Mouse (Mus musculus): ENCODE measurements around the gene Krtdap. TPM values are rescaled to one million over a fixed set of nuclear protein-coding genes. Genes with fewer than 3 reads are reported as not detected.
"Not testable (repeated sequence)": the region's sequence is repeated elsewhere in the genome, so short reads cannot be mapped to it uniquely, and the experiment has no call there.

Gene Krtdap
- polyA plus RNA-seq (2015; fragmentation: Nextera tagmentation; extraction: Ambion mirVana), result 1.4 and 3.4 TPM in 2 replicates

- Histone ChIP-seq H3K9ac (ENCODE audit: low read depth, low read length) (no peak within 1 kb of the TSS), H3K9me3 (replicated peaks; ENCODE audit: low read length) (no peaks in the 10 kb centered on the region), H3K36me3 (ENCODE audit: insufficient read depth, low read length) (no peaks in the 10 kb centered on the region), H3K4me1 (replicated peaks; ENCODE audit: insufficient read depth, low read length) (no peaks in the 10 kb centered on the region), H3K4me3 (replicated peaks; ENCODE audit: low read depth, low read length) (no peak within 1 kb of the TSS), H3K4me2 (ENCODE audit: low read length) (no peak within 1 kb of the TSS), H3K27ac (no peak within 1 kb of the TSS), H3K27me3 (ENCODE audit: insufficient read depth, low read length) (no peaks in the 10 kb centered on the region)
- WGBS, result 45% methylated on average over 15 of the region's 15 CpGs
- TF ChIP-seq CTCF (IDR thresholded peaks at IDR 0.05; ENCODE audit: low read depth), result no peak
- no peak for ATAC-seq (replicated peaks; ENCODE audit: low FRiP score, low read depth)
- no peak for DNase-seq (ENCODE audit: low spot score)
Observed at GRCm38 (mm10) chr7:30787377-30788022, at the start of gene Krtdap. Gene Krtdap, plus strand, starts transcription at chr7:30787896.

DNA sequence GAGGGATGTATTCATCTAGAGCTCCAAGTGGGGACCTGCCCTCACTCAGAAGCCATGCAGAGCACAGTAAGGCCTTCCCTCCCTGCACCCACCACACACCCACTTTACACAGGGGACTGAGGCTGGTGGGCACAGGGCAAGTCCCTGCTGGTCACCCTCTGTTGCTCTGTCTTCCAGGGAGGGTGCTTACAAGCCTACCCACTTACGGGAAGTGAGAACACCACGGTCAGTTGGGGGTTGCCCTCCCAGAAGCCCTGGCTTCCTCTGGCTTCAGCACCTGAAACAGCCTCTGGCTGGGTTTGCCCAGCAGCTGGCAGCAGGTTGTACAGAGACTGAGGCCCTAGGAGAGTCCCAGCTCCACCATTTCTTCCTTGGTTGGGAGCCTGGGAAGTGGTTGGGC, 45.1 kb upstream of the Krtdap start:
- H3K9ac ChIP-seq (ENCODE audit: low read depth, low read length); H3K4me1 ChIP-seq (replicated peaks; ENCODE audit: insufficient read depth, low read length); H3K4me3 ChIP-seq (replicated peaks; ENCODE audit: low read depth, low read length); DNase-seq (ENCODE audit: low spot score); H3K9me3 ChIP-seq (replicated peaks; ENCODE audit: low read length); H3K27me3 ChIP-seq (ENCODE audit: insufficient read depth, low read length); H3K27ac ChIP-seq; H3K4me2 ChIP-seq (ENCODE audit: low read length); H3K36me3 ChIP-seq (ENCODE audit: insufficient read depth, low read length); ATAC-seq (replicated peaks; ENCODE audit: low FRiP score, low read depth): not testable (repeated sequence)
- 56% methylated on average over 2 of the region's 2 CpGs for WGBS

GRCm38 (mm10) chr7:30743617-30744016, 44.1 kb upstream of the Krtdap start, which contains the start of gene Gapdhs:
Gene Gapdhs, minus strand, starts transcription at chr7:30743681.
- not testable (repeated sequence) for ATAC-seq (replicated peaks; ENCODE audit: low FRiP score, low read depth); H3K4me3 ChIP-seq (replicated peaks; ENCODE audit: low read depth, low read length); H3K4me1 ChIP-seq (replicated peaks; ENCODE audit: insufficient read depth, low read length); H3K9ac ChIP-seq (ENCODE audit: low read depth, low read length); H3K27ac ChIP-seq; DNase-seq (ENCODE audit: low spot score); H3K36me3 ChIP-seq (ENCODE audit: insufficient read depth, low read length); H3K27me3 ChIP-seq (ENCODE audit: insufficient read depth, low read length); H3K4me2 ChIP-seq (ENCODE audit: low read length); H3K9me3 ChIP-seq (replicated peaks; ENCODE audit: low read length)
- 100% methylated on average over 1 of the region's 4 CpGs for WGBS

GRCm38 (mm10) chr7:30744022-30744598, 43.6 kb upstream of the Krtdap start:
- no peaks in the 10 kb centered on the region for H3K4me1 ChIP-seq (replicated peaks; ENCODE audit: insufficient read depth, low read length)
- DNase-seq (ENCODE audit: low spot score), result no peak
- no peak overlapping the region for H3K4me3 ChIP-seq (replicated peaks; ENCODE audit: low read depth, low read length)
- no peaks in the 10 kb centered on the region for H3K9me3 ChIP-seq (replicated peaks; ENCODE audit: low read length)
- ATAC-seq (replicated peaks; ENCODE audit: low FRiP score, low read depth), result no peak
- no peak for TF ChIP-seq CTCF (IDR thresholded peaks at IDR 0.05; ENCODE audit: low read depth)
- no peak overlapping the region for H3K9ac ChIP-seq (ENCODE audit: low read depth, low read length)
- no peaks in the 10 kb centered on the region for H3K36me3 ChIP-seq (ENCODE audit: insufficient read depth, low read length)
- H3K27ac ChIP-seq, result no peak overlapping the region
- H3K27me3 ChIP-seq (ENCODE audit: insufficient read depth, low read length), result no peaks in the 10 kb centered on the region
- WGBS, result 27% methylated on average over 4 of the region's 4 CpGs
- no peak overlapping the region for H3K4me2 ChIP-seq (ENCODE audit: low read length)

DNA sequence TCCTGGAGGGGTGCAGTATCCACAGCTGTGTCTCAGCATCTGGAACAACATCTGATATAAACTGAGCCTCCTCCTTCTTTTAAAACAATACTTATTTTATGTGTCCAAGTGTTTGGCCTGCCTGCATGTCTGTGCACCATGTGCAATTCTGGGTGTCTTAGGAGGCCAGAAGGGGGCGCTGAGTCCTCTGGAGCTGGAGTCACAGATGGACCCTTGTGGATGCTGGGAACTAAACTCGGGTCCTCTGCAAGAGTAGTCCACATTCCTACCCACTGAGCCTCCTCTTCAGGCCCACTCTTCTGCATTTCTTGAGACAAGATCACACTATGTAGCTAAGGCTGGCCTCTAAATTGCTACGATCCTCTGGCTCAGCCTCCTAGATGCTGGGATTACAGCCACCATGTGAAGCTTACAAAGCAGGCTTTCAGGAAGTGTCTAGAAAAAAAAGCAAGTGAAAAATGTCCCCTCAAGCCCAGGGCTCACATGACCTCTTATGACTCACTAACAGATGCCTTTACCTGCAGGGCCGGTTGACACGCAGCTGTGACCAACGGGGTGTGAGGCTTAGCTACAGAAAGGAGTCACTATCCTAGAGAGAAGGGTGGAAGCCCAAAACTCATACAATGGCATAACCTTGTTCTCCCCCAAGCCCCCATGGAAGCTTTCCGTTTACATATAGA, 40.0 kb upstream of the Krtdap start:
- no peak overlapping the region for H3K27ac ChIP-seq
- H3K9ac ChIP-seq (ENCODE audit: low read depth, low read length), result no peak overlapping the region
- H3K4me2 ChIP-seq (ENCODE audit: low read length), result no peak overlapping the region
- H3K27me3 ChIP-seq (ENCODE audit: insufficient read depth, low read length), result no peaks in the 10 kb centered on the region
- H3K4me1 ChIP-seq (replicated peaks; ENCODE audit: insufficient read depth, low read length), result 0 out of 2 replicates have a peak, but pooled peaks cover 4% of the 10 kb centered on the region
- no peak for ATAC-seq (replicated peaks; ENCODE audit: low FRiP score, low read depth)
- 80% methylated on average over 7 of the region's 7 CpGs for WGBS
- H3K4me3 ChIP-seq (replicated peaks; ENCODE audit: low read depth, low read length), result no peak overlapping the region
- no peak for DNase-seq (ENCODE audit: low spot score)
- no peaks in the 10 kb centered on the region for H3K36me3 ChIP-seq (ENCODE audit: insufficient read depth, low read length)
- no peaks in the 10 kb centered on the region for H3K9me3 ChIP-seq (replicated peaks; ENCODE audit: low read length)
- TF ChIP-seq CTCF (IDR thresholded peaks at IDR 0.05; ENCODE audit: low read depth), result 0 out of 2 replicates have a peak, but pooled peaks have one; percentile 18

DNA sequence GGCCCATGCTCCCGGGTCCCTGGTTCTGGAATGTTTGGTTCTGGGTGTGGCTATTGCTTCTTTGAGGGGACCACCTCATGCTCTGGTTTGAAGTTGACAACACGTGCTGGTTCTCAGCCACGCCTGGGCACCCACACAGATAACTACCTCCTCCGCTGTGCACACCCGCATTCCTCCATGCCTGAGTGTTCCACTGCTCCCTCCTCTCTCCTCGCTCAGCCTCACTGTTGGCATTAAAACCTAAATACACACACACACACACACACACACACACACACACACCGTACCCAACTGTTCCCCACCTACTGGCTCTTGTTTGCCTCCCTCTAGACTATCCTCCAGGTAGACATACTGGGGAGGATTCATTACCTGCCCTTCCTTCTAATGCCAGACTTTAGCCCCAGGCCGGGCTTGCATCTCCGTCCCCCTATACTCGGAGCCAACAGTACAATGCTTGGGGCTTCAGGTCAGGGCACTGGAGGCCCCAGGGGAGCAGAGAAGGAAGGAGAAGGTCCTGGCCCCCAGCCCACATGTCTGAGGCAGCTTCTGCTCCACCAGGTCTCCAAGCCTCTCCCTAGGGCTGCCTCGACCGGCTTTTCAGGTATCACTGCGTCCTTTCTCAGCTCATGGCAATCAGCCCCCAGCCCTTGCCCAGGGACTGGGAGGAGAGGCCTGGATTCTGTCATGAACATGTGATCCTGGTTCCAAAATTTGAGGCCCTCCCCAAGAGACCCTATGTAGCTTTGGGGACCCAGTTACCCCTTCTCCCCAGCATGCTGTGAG, 37.7 kb upstream of the Krtdap start:
- no peak for TF ChIP-seq CTCF (IDR thresholded peaks at IDR 0.05; ENCODE audit: low read depth)
- Histone ChIP-seq H3K27ac (0 out of 2 replicates have a peak overlapping the region, but pooled peaks have one; percentile 42), H3K9me3 (replicated peaks; ENCODE audit: low read length) (no peaks in the 10 kb centered on the region), H3K27me3 (ENCODE audit: insufficient read depth, low read length) (no peaks in the 10 kb centered on the region), H3K4me1 (replicated peaks; ENCODE audit: insufficient read depth, low read length) (0 out of 2 replicates have a peak, but pooled peaks cover 4% of the 10 kb centered on the region), H3K4me3 (replicated peaks; ENCODE audit: low read depth, low read length) (no peak overlapping the region), H3K4me2 (ENCODE audit: low read length) (no peak overlapping the region), H3K9ac (ENCODE audit: low read depth, low read length) (no peak overlapping the region), H3K36me3 (ENCODE audit: insufficient read depth, low read length) (no peaks in the 10 kb centered on the region)
- WGBS, result 55% methylated on average over 13 of the region's 13 CpGs
- ATAC-seq (replicated peaks; ENCODE audit: low FRiP score, low read depth) (peak; percentile 73), DNase-seq (ENCODE audit: low spot score) (peak; percentile 42)

All from kidney, postnatal 0 days (tissue).